Mouse (Mus musculus) intestine, postnatal 0 days (tissue): Measurements from ENCODE around the gene Fam214a. TPM values are rescaled to one million over a fixed set of nuclear protein-coding genes. Genes with fewer than 3 reads are reported as not detected.

Source experiments
- ATAC-seq: fragments of 200-750 bp; cut with Nextera tagmentation; 2 replicates; pipeline ENCODE4 v1.8.0; 2017; ENCODE audit warnings: mild to moderate bottlenecking, moderate TSS enrichment, moderate library complexity
- H3K27ac ChIP-seq: fragments of 300-500 bp; sonication (generic); 2 replicates; pipeline ENCODE4 v1.5.1; 2014; ENCODE audit warnings: mild to moderate bottlenecking, low read depth, low read length, moderate library complexity
- H3K27me3 ChIP-seq: fragments of 300-500 bp; sonication (generic); replicated peaks from 2 replicates; pipeline ENCODE4 v1.6.1; 2014; ENCODE audit warnings: low read length, mixed read lengths; ENCODE audit not compliant: control insufficient read depth, insufficient read depth
- H3K36me3 ChIP-seq: fragments of 300-500 bp; sonication (generic); 2 replicates; pipeline ENCODE4 v1.6.1; 2014; ENCODE audit warnings: mild to moderate bottlenecking, moderate library complexity; ENCODE audit not compliant: control insufficient read depth, insufficient read depth
- H3K4me1 ChIP-seq: fragments of 300-500 bp; sonication (generic); replicated peaks from 2 replicates; pipeline ENCODE4 v1.6.1; 2014; ENCODE audit warnings: antibody characterized with exemption, low read length, mixed read lengths; ENCODE audit not compliant: control insufficient read depth, insufficient read depth
- H3K4me2 ChIP-seq: fragments of 300-500 bp; sonication (generic); replicated peaks from 2 replicates; pipeline ENCODE4 v1.6.1; 2014; ENCODE audit warnings: low read depth, mild to moderate bottlenecking, moderate library complexity
- H3K4me3 ChIP-seq: fragments of 300-500 bp; sonication (generic); 2 replicates; pipeline ENCODE4 v1.5.1; 2014; ENCODE audit warnings: low read depth, low read length
- H3K9ac ChIP-seq: fragments of 300-500 bp; sonication (generic); 2 replicates; pipeline ENCODE4 v1.6.1; 2014; ENCODE audit warnings: mild to moderate bottlenecking, low read depth, low read length
- H3K9me3 ChIP-seq: fragments of 300-500 bp; sonication (generic); 2 replicates; pipeline ENCODE4 v1.6.1; 2016; ENCODE audit warnings: mixed run types; ENCODE audit not compliant: control insufficient read depth
- CTCF ChIP-seq: sonication (generic); IDR thresholded peaks from 2 replicates; pipeline ENCODE4 v1.5.1; 2016; ENCODE audit warnings: low read depth, mild to moderate bottlenecking, control low read depth, antibody characterized with exemption, moderate library complexity
- WGBS: fragments of 180-500 bp; shearing (Covaris S2); extraction: QIAGEN DNeasy Blood & Tissue Kit; methylation state at CpG from one replicate; pipeline ENCODE4 v1.1.7; 2014; 5-methylcytosine and 5-hydroxymethylcytosine counted together
- polyA plus RNA-seq: library from polyadenylated mRNA; unstranded; fragments of >200 nt; fragmentation: Nextera tagmentation; extraction: Ambion mirVana; gene quantifications from 2 replicates; pipeline ENCODE4 v1.2.1, GENCODE M21; 2015

Gene Fam214a
- polyA plus RNA-seq, 1 experiment from 2014 or later, result 5.1 TPM

DNA sequence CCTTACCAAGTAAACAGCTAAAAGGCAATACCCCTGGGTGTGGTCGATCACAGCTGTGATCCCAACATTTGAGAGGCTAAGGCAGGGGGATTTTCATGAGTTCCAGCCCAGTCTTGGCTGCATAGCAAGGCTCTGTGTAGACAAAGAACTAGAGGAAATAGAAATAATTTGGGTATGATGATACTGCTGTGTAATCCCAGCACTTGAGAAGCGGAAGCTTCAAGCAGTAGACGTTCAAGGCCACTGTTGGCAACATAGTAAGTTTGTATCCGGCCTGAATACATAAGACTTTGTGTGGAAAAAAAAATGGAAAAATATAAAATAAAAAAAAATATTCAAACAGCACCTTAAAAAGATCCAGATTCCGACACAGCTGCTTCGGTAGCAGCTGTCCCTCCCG lies 69.9 kb downstream of the Fam214a start:
- no peak overlapping the region for H3K4me2 ChIP-seq
- no peak overlapping the region for H3K27ac ChIP-seq
- no peaks in the 10 kb centered on the region for H3K27me3 ChIP-seq
- no peak for TF ChIP-seq CTCF
- WGBS, result 71% methylated on average over 7 of the region's 7 CpGs
- ATAC-seq, result no peak
- H3K36me3 ChIP-seq, result peaks cover 21% of the 10 kb centered on the region
- H3K4me1 ChIP-seq, result no peaks in the 10 kb centered on the region
- H3K9ac ChIP-seq, result no peak overlapping the region
- H3K4me3 ChIP-seq, result no peak overlapping the region
- no peaks in the 10 kb centered on the region for H3K9me3 ChIP-seq

DNA sequence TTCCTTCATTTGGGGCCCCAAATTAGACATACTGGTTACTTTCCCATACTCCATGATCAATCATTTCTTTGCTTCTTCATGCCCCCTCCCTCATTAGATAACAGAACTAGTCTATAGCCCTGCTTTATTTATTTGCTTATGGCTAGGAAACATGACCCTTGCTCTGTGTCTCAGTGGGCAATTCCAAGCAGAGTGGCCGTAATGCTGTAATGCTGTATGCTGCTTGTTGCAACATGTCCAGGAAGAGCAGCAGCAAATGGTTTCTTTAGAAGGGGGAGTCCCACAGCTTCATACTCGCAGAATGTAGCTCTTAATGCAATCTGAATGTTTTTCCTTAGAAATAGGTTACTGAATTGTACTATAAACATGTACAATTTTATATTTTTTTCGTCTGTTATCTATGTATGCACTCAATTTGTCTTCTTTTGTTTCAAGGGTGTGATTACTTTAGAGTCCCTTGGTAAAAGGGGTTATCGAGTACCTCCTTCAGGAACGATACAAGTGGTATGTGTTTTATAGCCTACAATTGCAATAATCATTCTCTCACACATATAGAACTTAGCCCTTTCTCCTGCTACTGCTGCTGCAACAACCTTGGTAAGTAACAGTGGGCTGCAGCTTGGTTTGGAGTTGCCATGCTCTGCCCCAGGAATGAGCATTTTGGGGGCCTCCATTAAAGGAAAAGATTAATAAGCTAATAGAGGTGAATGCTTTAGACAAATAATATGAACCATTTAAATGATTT lies 70.6 kb downstream of the Fam214a start:
- ATAC-seq, result peak; percentile 72
- H3K4me3 ChIP-seq, result no peak overlapping the region
- H3K27ac ChIP-seq, result no peak overlapping the region
- H3K27me3 ChIP-seq, result no peaks in the 10 kb centered on the region
- H3K36me3 ChIP-seq, result peaks cover 16% of the 10 kb centered on the region
- no peak for TF ChIP-seq CTCF
- no peaks in the 10 kb centered on the region for H3K9me3 ChIP-seq
- no peaks in the 10 kb centered on the region for H3K4me1 ChIP-seq
- H3K9ac ChIP-seq, result no peak overlapping the region
- no peak overlapping the region for H3K4me2 ChIP-seq
- WGBS, result 34% methylated on average over 5 of the region's 5 CpGs

DNA sequence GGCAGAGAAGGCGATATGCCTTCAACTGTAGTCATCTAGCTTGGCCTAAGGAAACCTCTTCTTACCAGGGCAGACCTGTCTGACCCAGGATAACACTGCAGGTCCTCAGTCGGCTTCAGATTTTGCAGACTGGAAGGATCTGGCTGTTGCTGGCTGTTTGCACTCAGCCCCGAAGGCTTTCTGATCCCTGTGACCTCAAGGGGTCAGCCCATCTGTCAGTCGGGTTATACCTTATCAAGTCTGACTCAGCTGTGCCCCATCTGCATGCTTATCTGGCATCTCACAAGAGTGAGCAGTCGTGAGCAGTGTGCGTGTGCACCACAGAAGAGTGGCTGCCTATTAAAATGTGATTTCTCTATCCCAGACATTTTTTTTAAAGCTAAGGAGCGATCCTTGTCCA lies 71.4 kb downstream of the Fam214a start:
- no peaks in the 10 kb centered on the region for H3K27me3 ChIP-seq
- H3K4me3 ChIP-seq, result no peak overlapping the region
- no peaks in the 10 kb centered on the region for H3K4me1 ChIP-seq
- H3K9me3 ChIP-seq, result no peaks in the 10 kb centered on the region
- peaks cover 16% of the 10 kb centered on the region for H3K36me3 ChIP-seq
- H3K9ac ChIP-seq, result no peak overlapping the region
- WGBS, result 36% methylated on average over 7 of the region's 7 CpGs
- peak; percentile 64 for ATAC-seq
- no peak for TF ChIP-seq CTCF
- no peak overlapping the region for H3K27ac ChIP-seq
- no peak overlapping the region for H3K4me2 ChIP-seq

- 75% methylated on average over 6 of the region's 6 CpGs for WGBS
- 0 out of 2 replicates have a peak, but pooled peaks cover 4% of the 10 kb centered on the region for H3K36me3 ChIP-seq
- peak; percentile 66 for TF ChIP-seq CTCF
- H3K4me1 ChIP-seq, result no peaks in the 10 kb centered on the region
- H3K27me3 ChIP-seq, result no peaks in the 10 kb centered on the region
- no peak overlapping the region for H3K9ac ChIP-seq
- ATAC-seq, result no peak
- H3K4me3 ChIP-seq, result no peak overlapping the region
- no peaks in the 10 kb centered on the region for H3K9me3 ChIP-seq
- H3K4me2 ChIP-seq, result no peak overlapping the region
- no peak overlapping the region for H3K27ac ChIP-seq
Measured at GRCm38 (mm10) chr9:75025689-75026088, 73.0 kb downstream of the Fam214a start.

DNA sequence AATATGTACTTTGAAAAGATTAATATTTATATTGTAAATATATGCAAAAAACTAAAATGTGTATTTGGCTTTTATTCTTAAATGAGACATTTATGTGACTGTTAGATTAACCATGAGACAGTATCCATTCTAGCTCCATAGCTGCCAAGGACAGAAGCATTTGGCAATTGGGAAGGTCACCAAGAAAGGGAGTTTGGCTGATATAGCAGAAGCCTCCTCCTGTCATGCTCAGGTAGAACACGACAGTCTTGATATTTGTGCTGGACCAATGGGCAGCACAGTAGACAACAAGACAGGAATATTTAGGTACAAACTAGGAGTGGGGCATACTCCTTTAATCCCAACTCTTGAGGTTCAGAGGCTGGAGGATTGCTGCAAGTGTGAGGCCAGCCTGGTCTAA lies 79.7 kb downstream of the Fam214a start:
- no peak overlapping the region for H3K4me2 ChIP-seq
- no peaks in the 10 kb centered on the region for H3K27me3 ChIP-seq
- no peak overlapping the region for H3K27ac ChIP-seq
- ATAC-seq, result no peak
- no peaks in the 10 kb centered on the region for H3K9me3 ChIP-seq
- TF ChIP-seq CTCF, result no peak
- 88% methylated on average over 1 of the region's 1 CpGs for WGBS
- 0 out of 2 replicates have a peak, but pooled peaks cover 4% of the 10 kb centered on the region for H3K36me3 ChIP-seq
- H3K4me1 ChIP-seq, result 0 out of 2 replicates have a peak, but pooled peaks cover 6% of the 10 kb centered on the region
- no peak overlapping the region for H3K9ac ChIP-seq
- H3K4me3 ChIP-seq, result no peak overlapping the region

DNA sequence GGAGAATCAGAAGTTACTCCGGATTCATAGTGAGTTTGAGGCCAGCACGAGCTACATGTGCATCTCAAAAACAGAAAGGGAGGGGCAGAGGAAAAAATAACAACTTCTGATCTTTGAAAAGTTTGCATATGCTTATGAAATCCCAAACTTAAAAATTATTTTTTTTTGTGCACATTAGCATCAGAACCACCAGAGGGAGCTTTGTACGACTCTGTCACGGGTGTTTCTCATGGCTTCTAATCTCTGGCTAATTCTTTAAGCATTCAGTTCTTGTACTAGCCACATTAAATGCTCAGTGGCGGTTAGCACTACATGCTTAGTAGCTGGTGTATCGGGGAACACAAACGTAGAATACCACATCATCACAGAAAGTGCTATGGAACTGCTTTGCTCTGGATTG lies 80.5 kb downstream of the Fam214a start:
- Histone ChIP-seq H3K9me3 (no peaks in the 10 kb centered on the region), H3K36me3 (0 out of 2 replicates have a peak, but pooled peaks cover 4% of the 10 kb centered on the region), H3K4me2 (no peak overlapping the region), H3K27ac (no peak overlapping the region), H3K27me3 (no peaks in the 10 kb centered on the region), H3K4me3 (no peak overlapping the region), H3K4me1 (0 out of 2 replicates have a peak, but pooled peaks cover 6% of the 10 kb centered on the region), H3K9ac (no peak overlapping the region)
- TF ChIP-seq CTCF, result peak; percentile 71
- WGBS, result 55% methylated on average over 7 of the region's 7 CpGs
- no peak for ATAC-seq
